Mouse (Mus musculus) neutrophil, adult 59 days (primary cell): ENCODE results near the gene Hmga2. TPM values are rescaled to one million over a fixed set of nuclear protein-coding genes. Genes with fewer than 3 reads are reported as not detected.

Source experiments
- total RNA-seq, 2 experiments: library from RNA; stranded (reverse); gene quantifications; 1 replicate in 1 of 2; 2 replicates in 1 of 2; pipeline ENCODE4 v1.2.4; 2023

Gene Hmga2
- under 1 TPM; 0.33 to 0.40 TPM for total RNA-seq

DNA sequence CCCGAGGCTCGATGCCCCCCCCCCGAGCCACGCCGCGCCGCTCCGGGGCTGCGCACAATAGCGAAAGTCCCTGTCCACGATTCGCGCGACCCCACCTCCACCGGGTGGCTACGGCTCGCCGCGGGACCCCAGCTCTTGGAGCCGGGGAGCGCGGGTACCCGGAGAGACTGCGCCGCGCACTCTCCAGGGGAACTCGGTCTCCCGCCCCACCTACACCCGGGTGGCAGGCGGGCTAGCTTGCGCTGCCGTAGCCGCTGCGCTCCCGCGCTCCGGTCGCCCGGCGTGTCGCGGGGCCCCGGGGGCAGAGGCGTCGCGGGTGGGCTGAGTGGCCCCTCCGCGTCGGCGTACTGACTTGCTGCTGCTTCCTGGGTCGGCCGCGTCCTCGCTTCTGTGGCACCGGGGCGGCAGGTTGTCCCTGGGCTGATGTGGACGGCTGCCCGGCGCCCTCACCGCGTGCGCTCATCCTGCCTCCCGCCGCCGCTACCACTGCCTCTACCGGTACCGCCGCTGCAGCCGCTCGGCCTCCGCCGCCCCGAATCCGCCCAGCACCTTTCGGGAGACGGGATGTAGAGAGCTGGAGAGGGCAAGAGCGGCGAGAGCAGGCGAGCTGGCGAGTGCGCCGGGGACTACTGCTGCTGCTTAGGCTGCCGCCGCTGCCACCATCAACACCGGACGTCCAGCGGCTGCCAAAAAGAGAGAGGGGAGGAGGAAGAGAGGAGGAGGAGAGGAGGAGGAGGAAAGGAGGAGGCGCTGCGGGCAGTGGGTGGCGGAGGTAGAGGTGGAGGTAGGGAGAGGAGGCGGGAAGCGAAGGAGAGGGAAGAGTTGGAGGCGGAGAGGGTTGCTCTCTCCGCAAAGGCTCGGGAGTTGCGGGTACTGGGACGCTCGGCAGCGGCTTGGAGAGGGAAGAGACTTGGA is at the start of gene Hmga2:
TSS of gene Hmga2 (minus strand) at position 869 of the 915 bp plus-strand sequence.

Other genes starting within 250 kb of the Hmga2 start
- gene Llph, start 249.4 kb downstream of the Hmga2 start, total RNA-seq, result 10 to 100 TPM; 13.3 to 16.7 TPM